Mouse (Mus musculus): Measurements from ENCODE around the gene Fktn.
"Not testable (repeated sequence)": the region's sequence is repeated elsewhere in the genome, so short reads cannot be mapped to it uniquely, and the experiment has no call there.

Fktn gene

GRCm38 (mm10) chr4:53772004-53772403 lies 58.2 kb downstream of the Fktn start:
- DNase-seq (ENCODE audit: low spot score): no peak

GRCm38 (mm10) chr4:53773911-53774310 lies 60.1 kb downstream of the Fktn start:
- DNase-seq (ENCODE audit: low spot score): no peak

DNA sequence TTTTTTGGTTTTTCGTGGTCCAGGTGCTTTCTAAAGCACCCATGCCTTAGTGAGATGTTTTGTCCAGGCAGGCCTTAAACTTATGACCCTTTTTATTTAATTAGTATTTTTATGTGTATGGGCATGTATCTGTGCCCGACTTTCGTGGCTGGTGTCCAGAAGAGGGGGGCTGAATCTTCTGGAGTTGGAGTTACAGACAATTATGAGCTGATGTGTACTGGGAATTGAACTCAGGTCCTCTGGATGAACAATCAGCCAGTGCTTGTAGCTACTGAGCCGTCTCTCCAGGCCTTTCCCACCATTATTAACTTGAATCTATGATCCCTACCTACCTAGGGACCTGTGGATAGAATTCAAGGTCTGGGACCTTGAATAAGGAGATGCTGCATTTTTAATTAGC lies 67.6 kb downstream of the Fktn start:
- no peak for DNase-seq (ENCODE audit: low spot score)

GRCm38 (mm10) chr4:53782216-53783070 lies 68.6 kb downstream of the Fktn start:
- DNase-seq (ENCODE audit: low spot score): no peak

DNA sequence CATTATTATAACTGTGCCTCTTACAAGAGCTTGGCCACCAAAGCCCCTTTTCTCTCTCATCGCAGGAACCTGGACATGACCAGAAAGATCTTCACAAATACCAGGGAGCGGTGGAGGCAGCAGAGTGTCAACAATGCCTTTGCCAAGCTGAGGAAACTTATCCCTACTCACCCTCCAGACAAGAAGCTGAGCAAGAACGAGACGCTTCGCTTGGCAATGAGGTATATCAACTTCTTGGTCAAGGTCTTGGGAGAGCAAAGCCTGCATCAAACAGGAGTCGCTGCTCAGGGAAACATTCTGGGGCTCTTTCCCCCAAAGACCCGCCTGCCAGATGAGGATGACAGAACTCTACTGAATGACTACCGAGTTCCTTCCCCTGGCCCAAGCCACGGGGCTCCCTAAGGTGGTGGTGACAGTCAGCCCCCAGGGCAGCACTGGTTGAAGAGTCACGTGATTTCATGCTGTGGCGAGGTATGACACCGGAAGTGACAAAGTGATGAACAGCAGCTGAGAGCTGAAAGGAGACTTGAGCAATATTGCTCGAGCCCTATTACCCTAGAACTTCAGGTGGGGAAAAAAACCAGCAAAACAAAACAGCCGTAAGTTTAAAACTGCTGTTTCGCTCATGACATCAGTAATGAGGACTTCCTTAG lies 72.1 kb downstream of the Fktn start:
- DNase-seq (ENCODE audit: low spot score): no peak

DNA sequence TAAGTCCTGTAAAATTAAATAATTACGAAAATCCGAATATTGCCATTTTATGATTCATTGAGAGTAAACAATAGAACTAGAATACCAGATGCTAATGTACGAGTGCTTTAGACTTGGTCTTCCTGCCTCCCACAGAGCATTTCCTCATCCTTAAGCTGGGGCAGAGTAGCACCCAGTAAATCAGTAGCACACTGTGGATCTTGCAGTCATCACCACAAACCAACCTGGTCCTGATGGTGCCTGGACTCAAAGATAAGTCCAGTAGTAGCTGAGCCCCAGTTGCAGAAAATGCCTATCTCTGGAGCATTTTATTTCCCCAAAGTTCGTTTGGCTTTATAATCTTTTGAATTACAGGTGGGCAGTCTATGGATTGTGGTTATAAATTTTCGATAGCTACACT lies 73.1 kb downstream of the Fktn start:
- no peak for DNase-seq (ENCODE audit: low spot score)

DNA sequence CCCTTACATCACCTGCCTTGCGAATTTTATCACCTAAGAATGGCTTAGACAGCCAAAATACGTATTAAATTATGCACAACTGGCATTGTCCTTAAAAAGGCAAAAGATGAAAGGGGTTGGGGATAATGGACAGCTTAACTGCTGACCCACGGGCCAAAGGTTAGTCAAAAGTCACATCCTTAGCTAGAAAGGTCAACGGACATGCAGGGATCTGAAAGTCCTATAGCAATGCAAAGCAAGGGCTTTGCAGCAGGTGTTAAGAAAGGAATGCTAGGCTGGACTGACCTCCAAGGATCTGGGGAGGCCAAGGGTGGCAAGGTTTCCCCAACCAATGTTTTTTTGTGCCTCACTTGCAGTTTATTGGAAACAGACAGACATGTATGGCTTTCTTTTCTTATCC lies 75.5 kb downstream of the Fktn start:
- no peak for DNase-seq (ENCODE audit: low spot score)

DNA sequence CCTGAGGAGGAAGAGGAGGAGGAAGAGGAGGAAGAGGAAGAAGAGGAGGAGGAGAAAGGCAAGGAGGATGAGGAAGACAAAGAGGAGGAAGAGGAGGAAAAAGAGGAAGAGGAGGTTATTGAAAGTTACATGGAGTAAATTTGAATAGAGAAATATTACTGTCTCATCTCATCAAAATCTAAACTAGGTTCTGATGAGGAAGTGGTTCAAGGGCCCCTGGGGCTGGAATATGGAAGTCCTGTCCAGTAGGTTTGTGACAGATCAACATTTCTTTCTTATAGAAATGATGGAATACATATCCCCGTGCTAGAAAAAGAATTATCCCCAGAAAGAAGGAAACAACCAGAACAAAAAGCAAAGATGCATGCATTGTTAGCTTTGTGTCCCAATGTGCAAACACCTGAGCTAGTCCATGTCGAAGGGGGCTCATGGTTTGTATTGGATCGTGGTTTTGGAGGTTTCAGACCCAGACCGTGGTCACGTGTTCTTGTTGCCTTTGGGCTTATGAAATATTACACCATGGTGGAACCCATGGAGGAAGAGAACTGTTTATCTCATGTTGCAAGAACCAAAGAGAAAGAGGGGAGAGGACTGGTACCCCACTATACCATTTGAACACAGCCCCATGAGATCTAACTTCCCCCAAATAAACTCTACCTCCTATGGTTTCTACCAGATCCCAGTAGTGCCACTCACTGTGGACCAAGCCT lies 80.6 kb downstream of the Fktn start:
- DNase-seq (ENCODE audit: low spot score): no peak

DNA sequence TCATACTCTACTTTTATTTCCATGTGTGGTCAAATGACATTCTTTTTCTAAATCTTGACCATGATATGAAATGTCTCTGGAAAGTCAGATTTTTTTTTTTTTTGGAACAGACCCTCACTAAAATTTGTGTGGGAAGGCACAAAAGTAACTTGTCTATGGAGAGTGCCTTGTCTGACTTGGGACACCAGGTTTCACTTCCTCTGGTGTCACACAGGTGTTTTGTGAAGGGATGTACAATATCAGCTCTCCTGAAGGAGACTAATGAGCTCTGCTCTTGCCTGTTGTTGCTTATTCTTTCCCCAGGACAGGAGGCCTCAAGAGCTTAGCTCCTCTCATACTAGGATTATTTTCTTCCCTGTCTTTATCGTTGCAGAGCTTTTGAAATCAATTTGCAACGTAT lies 81.3 kb downstream of the Fktn start:
- DNase-seq (ENCODE audit: low spot score): no peak

- DNase-seq (ENCODE audit: low spot score): no peak
Measured at GRCm38 (mm10) chr4:53795706-53796105, 81.9 kb downstream of the Fktn start.

DNA sequence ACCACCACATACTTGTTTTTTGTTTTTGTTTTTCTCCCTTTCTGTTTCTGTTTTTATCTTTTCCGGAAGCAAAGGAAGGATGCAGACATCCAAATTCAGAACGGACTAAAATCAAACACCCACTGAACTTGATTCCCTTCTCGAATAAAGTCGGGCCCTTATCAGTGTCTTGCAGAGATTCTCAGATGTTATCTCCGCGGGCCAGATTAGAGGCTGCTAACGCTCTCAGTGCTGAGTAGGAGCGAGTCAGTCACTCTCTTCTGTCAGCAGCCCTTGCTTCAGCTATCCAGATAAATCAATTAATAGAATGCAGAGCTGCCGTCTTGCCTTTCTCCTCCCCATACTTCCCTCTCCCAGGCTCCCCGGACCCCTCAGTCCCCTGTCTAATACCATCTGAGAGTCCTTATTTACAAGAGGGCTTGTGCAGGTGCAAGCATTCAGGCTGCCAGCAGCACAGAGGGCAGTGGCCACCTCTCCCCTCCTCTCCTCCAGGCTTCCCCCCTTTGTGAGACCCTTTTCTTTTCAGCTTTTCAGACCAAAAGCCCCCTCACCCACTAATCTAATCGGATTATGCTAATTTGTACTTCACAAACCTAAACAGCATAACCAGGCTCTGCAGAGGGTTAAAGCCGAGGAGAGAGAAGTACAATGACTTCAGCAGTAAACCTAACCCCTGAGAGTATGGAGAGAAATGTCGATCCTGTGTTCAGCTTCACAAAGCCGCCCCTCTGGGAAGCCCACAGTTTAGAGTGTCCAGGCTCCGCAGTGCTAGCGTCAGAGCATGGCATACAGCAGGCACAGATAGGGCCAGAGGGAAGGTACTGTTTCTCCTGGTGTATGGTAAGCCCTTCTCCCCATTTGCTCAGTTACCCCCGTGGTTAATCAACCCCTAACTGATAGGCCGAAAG lies 83.3 kb downstream of the Fktn start:
- no peak for DNase-seq (ENCODE audit: low spot score)

- no peak for DNase-seq (ENCODE audit: low spot score)
Measured at GRCm38 (mm10) chr4:53798896-53799676, 85.3 kb downstream of the Fktn start.

- no peak for DNase-seq (ENCODE audit: low spot score)
Measured at GRCm38 (mm10) chr4:53799753-53800152, 86.0 kb downstream of the Fktn start.

DNA sequence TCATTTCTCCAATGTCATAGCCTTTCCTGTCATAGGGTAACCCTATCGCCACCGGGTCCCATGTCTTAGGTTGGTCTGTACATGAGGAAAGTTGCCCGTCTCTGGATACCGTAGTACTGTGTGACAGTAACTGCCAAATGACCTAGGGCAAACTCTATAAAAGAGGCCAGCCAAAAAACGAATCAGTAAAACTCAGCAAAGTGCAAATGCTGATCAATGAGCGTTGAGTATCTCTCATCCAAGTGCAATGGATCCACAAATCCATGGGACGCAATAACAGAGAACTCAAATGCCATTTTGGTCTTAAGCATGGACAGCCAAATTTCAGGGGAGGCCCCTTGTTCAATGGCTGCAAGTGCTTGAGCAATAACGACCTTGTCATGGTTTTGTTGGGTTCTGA lies 89.9 kb downstream of the Fktn start:
- not testable (repeated sequence) for DNase-seq (ENCODE audit: low spot score)

DNA sequence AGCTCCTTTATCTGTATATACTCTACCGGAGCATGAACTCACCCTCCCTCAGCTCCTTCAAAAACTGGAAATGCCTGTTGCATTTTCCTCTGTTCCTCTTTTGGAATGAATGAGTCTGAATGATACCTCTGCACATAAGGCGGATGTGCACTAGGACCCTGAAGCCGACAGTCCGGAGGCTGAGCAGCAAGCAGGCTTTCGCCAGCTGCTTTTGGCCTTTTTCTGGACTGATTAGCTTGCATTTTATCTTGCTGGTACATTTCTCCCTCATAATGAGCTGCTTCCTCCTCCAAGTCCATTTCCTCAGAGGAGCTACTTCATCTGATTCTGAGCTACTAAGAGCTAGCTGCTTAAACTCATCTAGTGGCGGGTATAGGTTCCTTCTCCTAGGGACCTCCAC lies 92.6 kb downstream of the Fktn start:
- DNase-seq (ENCODE audit: low spot score): not testable (repeated sequence)

GRCm38 (mm10) chr4:53818320-53818719 lies 104.5 kb downstream of the Fktn start:
- no peak for DNase-seq (ENCODE audit: low spot score)

- DNase-seq (ENCODE audit: low spot score): no peak
Measured at GRCm38 (mm10) chr4:53823697-53824096, 109.9 kb downstream of the Fktn start.

DNA sequence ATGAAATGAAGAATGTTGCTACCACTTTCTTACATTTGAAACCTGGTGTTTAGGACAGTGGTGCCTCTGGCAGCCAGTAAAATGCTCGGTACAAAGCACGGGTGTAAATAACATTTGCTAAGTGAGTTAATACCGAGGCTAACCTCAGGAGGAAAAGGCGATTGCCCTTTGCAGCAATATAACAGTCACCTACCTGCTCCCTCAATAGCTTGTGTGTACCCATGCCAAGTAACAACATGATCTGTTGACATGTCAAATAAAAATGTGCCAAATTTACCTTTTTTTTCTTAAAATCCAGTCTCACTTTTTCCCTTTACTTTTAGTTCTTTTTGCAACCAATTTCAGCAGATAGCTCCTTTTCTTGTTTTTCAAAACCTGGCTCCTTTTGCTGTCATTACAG lies 111.0 kb downstream of the Fktn start:
- no peak for DNase-seq (ENCODE audit: low spot score)

DNA sequence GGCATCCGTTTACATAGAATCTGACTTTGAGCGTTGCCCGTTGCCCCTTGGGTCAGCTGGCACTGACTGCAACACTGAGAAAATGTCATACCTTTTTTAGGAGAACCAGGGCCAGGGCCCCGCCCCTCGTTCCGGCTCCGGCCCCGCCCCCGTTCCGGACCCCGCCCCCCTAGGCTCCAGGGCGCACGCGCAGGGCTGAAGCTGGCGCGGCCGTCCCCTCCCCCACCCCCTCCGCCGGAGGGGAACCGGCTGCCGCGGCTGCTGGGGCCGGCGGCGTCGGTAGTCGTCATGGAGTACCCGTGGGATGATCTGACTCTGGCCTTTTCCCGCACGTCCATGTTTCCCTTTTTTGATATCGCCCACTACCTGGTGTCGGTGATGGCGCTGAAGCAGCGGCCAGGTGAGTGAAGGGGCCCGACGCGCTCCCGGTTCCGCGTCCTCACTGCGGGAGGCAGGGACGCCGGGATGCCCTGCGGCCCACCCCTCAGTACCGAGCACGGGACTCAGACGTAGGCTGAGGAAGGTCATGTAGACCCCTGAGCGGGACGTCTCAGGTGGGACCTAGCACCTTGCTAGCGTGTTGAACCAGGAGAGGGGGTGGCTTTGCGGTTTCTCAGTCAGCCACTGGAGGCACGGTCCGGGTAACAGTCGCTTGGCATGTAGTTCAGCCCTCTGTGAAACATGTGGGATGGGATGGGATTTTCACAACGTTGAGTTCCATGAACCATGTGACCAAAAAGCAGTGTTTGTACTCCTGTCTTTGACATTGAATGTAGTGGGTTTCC lies 112.2 kb downstream of the Fktn start, which contains the start of gene Tmem38b:
TSS of gene Tmem38b (plus strand) at position 225 of the 785 bp plus-strand sequence.
- DNase-seq (ENCODE audit: low spot score): peak; percentile 46

GRCm38 (mm10) chr4:53826641-53827248 lies 112.9 kb downstream of the Fktn start:
- no peak for DNase-seq (ENCODE audit: low spot score)

Measured in ovary, postnatal 10 days (tissue).